Mouse (Mus musculus) hindbrain, embryonic 12.5 days (tissue): ENCODE measurements around the gene Brap. TPM values are rescaled to one million over a fixed set of nuclear protein-coding genes. Genes with fewer than 3 reads are reported as not detected.

Experiments used
- ATAC-seq: fragments of 200-750 bp; cut with Nextera tagmentation; 2 replicates; pipeline ENCODE4 v1.8.0; 2017; ENCODE audit warnings: moderate TSS enrichment; ENCODE audit not compliant: low FRiP score
- H3K27ac ChIP-seq: fragments of 300-500 bp; sonication (generic); 2 replicates; pipeline ENCODE4 v1.5.1; 2016; ENCODE audit warnings: mild to moderate bottlenecking
- H3K27me3 ChIP-seq: fragments of 300-500 bp; sonication (generic); 2 replicates; pipeline ENCODE4 v1.6.1; 2016; ENCODE audit warnings: mild to moderate bottlenecking
- H3K36me3 ChIP-seq: fragments of 300-500 bp; sonication (generic); 2 replicates; pipeline ENCODE4 v1.6.1; 2016; ENCODE audit warnings: mild to moderate bottlenecking
- H3K4me1 ChIP-seq: fragments of 300-500 bp; sonication (generic); 2 replicates; pipeline ENCODE4 v1.6.1; 2016
- H3K4me2 ChIP-seq: fragments of 300-500 bp; sonication (generic); replicated peaks from 2 replicates; pipeline ENCODE4 v1.6.1; 2016; ENCODE audit warnings: mild to moderate bottlenecking
- H3K4me3 ChIP-seq: fragments of 300-500 bp; sonication (generic); 2 replicates; pipeline ENCODE4 v1.5.1; 2016; ENCODE audit warnings: mild to moderate bottlenecking
- H3K9ac ChIP-seq: fragments of 300-500 bp; sonication (generic); 2 replicates; pipeline ENCODE4 v1.6.1; 2016; ENCODE audit warnings: mild to moderate bottlenecking, moderate library complexity
- H3K9me3 ChIP-seq: fragments of 300-500 bp; sonication (generic); replicated peaks from 2 replicates; pipeline ENCODE4 v1.6.1; 2016; ENCODE audit warnings: mild to moderate bottlenecking
- WGBS: fragments of 180-500 bp; shearing (Covaris S2); methylation state at CpG from one replicate; pipeline ENCODE4 v1.1.7; 2016; 5-methylcytosine and 5-hydroxymethylcytosine counted together
- polyA plus RNA-seq: library from polyadenylated mRNA; unstranded; fragments of >200 nt; fragmentation: Nextera tagmentation; extraction: Ambion mirVana; gene quantifications from 2 replicates; pipeline ENCODE4 v1.2.1, GENCODE M21; 2016

The Brap gene
- polyA plus RNA-seq, 1 experiment from 2014 or later = 51.5 TPM

- no peak overlapping the region for H3K27ac ChIP-seq
- H3K4me1 ChIP-seq = no peaks in the 10 kb centered on the region
- no peaks in the 10 kb centered on the region for H3K27me3 ChIP-seq
- no peak overlapping the region for H3K4me3 ChIP-seq
- no peak overlapping the region for H3K9ac ChIP-seq
- no peaks in the 10 kb centered on the region for H3K9me3 ChIP-seq
- ATAC-seq = no peak
- no peak overlapping the region for H3K4me2 ChIP-seq
- 90% methylated on average over 3 of the region's 3 CpGs for WGBS
- peaks cover 8% of the 10 kb centered on the region; the same call in 1 of the 2 replicates for H3K36me3 ChIP-seq
Observed at GRCm38 (mm10) chr5:121736641-121737040, 76.3 kb downstream of the Brap start.

Other genes with a start within 250 kb of the Brap start
- gene Tmem116, start 208.7 kb upstream of the Brap start, polyA plus RNA-seq = 1.4 and 1.8 TPM in 2 replicates
- 139 and 145 TPM in 2 replicates for gene Erp29, start 208.1 kb upstream of the Brap start, polyA plus RNA-seq
- not detected in 2 replicates for gene Adam1b, start 157.1 kb upstream of the Brap start, polyA plus RNA-seq
- 3.2 and 3.8 TPM in 2 replicates for gene Adam1a, start 115.1 kb upstream of the Brap start, polyA plus RNA-seq
- gene Gm42878, start 115.1 kb upstream of the Brap start, polyA plus RNA-seq = not detected in 2 replicates
- gene Mapkapk5, start 114.7 kb upstream of the Brap start, polyA plus RNA-seq = 62.8 and 63.0 TPM in 2 replicates
- 133 and 138 TPM in 2 replicates for gene Aldh2, start 66.7 kb upstream of the Brap start, polyA plus RNA-seq
- gene Acad12, start 41.6 kb upstream of the Brap start, polyA plus RNA-seq = 2.2 and 2.5 TPM in 2 replicates
- 1.9 TPM in 2 replicates for gene Acad10, start within 50 bp of the Brap start, polyA plus RNA-seq
- 95.3 and 102 TPM in 2 replicates for gene Atxn2, start 50.8 kb downstream of the Brap start, polyA plus RNA-seq
- 11.4 and 12.1 TPM in 2 replicates for gene Sh2b3, start 177.1 kb downstream of the Brap start, polyA plus RNA-seq
- 48.1 and 50.5 TPM in 2 replicates for gene Pheta1, start 188.4 kb downstream of the Brap start, polyA plus RNA-seq